Mouse (Mus musculus) natural killer cell, adult 2 months (primary cell): ENCODE measurements around the gene Lrp4.

Experiments
- DNase-seq, 2 experiments: peaks; one replicate each; pipeline ENCODE4 v3.0.0; 2022; ENCODE audit warnings: low spot score in 2 of 2

Gene Lrp4

GRCm38 (mm10) chr2:91453231-91454075, 3.9 kb upstream of the Lrp4 start:
- no peak for DNase-seq

DNA sequence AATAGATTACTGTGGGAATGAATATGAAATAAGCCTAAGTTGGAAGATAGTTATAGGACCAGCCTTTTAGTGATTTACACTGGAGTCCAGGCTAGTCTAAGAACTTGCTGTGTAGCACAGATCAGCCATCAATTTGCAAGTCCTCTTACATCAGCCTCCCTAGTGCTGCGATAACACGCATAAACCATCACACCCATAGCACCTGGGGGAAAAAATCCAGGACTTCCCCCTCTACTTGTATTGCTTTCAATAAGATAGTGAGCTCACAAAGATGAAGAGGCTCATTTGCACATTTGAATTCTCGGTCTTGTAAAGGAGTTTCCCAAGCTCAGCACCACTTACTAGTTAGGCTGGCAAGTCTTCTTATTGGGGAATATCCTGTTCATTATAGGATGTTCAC, 2.9 kb upstream of the Lrp4 start:
- DNase-seq = no peak

GRCm38 (mm10) chr2:91455826-91456225, 1.5 kb upstream of the Lrp4 start:
- no peak for DNase-seq

DNA sequence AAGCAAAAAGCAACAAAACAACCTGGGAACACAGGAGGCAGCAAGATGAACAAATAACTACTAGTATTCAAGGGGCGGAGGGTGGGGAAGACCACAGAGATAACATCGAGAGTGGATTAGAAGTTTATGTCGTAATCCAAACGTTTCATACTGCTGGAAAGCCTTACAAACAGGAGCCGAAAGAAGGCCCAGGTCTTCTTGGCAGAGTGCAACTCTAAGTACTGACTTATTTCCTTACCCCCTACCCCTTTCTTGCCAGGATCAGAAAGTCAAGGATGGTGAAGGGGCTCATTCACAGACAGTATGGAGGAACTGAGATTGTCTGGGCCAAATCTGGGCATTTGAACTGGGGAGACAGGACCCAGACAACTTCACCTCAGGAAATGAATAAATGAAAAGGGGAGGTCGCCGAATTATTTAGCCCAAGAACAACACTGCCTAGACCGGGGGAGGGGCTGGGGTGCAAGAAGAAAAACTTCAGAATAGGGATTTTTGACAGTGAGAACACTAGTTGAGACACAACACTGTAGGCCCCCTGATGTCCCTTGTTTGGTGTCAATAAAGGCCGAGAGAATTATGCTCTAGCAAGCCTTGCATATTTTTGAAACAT, 715 bp upstream of the Lrp4 start:
- no peak for DNase-seq

- DNase-seq = no peak
Observed at GRCm38 (mm10) chr2:91457656-91458251, 443 bp downstream of the Lrp4 start.

DNA sequence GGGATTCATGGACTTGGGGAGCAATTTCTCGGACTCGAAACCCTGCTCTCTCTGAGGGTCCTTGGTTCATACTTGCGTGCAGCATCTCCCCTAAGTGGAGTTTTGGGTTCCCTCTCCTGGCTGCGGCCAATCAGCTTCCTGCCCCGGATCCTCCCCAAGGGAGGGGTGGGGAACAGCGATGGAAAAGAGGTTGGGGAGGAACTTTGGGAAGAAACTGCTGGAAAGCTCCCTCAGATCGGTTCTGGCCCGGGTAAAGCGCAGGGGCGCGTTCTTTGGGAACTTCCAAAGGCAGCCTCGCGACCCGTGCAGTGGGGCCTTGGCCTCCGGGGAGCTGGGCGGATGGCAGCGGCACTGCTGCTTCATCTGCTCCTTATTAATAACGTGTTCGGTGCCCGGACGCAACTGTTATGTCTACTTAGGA, 951 bp downstream of the Lrp4 start:
- no peak for DNase-seq

- DNase-seq = no peak
Observed at GRCm38 (mm10) chr2:91458673-91459391, 1.5 kb downstream of the Lrp4 start.

DNA sequence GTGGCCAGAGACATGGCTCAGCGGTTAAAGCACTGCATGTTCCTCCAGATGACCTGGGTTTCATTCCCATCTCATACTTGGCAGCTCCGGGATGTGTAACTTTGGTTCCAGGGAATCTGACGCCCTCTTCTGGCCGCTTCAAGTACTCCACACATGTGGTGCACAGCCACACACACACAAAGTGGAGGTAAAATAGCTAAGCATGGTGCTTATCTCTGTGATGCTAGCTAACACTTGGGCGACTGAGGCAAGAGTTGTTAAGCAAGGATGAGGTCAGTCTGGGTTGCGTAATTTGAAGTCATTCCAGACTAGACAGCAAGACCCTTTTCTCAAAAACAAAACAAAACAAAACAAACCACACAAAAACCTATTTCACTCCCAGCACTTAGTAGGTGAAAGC, 2.8 kb downstream of the Lrp4 start:
- DNase-seq = no peak

DNA sequence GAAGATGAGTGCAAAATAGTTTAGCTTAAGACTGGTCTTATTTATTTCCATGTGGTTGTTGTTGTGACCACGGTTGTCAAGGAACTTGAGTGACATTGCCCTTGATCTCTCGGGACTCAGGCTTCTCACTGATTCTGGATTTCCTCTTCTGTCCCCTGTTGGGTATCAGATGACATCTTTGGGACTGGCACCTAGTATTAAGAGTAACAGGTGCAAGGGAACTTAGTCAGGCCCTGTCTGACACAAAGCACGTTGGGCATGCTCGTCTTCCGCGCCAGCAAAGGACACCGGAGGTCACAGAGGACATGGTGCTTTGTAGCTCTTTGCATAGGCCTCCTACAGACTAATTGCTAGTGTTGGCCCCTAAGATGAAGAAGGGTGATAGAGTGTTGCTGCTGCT, 3.5 kb downstream of the Lrp4 start:
- DNase-seq = no peak

- DNase-seq = no peak
Observed at GRCm38 (mm10) chr2:91461341-91461740, 4.0 kb downstream of the Lrp4 start.

DNA sequence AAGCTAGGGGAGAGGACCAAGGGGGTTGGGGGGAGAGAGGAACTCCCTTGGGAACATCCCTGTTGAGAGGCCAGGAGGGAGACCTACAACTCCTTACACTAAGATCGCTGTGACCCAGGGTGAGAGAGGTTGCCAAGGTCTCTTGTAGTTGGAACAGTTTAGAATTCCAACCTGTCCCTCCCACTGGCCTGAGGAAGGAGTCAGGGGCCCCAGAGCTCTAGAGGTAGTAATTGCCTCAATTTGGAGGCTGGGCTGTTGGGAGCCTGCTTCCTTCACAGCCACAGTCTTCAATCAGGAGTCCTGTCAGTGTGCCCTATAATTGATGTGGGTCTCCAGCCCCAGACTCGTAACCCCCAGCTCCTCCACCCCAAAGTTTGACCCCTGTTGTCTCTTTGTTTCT, 4.9 kb downstream of the Lrp4 start:
- no peak for DNase-seq

DNA sequence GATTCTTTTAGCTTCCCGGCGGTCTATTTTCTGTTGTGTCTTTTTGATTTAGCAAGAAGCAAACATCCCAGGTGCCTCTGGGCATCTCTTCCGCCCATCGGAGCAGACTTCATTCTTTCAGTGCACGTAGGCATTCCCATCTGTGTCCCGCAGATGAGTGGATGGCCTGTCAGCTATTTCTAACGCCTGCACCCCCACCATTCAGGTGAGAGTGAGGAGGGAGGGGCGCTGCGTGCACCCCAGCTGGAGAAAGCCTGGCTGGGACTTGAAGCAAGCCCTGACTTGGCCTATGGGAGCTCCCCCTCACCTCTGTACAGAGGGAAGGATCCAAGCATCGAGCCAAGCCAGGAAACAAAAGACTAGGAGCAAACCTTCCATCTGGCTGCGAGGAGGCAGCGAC, 5.4 kb downstream of the Lrp4 start:
- no peak for DNase-seq

DNA sequence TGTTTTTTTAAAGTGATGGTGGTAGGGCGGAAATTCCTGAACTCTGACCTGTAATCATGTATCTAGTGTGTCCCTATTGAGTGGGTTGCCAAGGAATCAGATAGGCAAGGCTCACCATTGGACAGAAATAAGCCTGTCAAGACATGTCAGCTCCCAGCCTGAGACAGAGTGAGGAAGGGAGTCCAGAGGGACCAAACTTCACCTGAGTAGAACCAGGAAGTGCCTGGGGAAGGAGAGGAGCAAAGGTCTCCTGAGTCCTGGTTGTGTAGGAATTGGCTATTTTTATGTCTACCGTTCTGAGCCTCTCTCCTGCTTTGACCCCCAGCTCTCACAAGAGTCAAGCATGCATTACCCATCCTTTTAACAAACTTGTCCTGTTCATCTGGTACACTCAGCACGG, 8.6 kb downstream of the Lrp4 start:
- DNase-seq = no peak

GRCm38 (mm10) chr2:91467613-91468012, 10.3 kb downstream of the Lrp4 start:
- DNase-seq = no peak

- no peak for DNase-seq
Observed at GRCm38 (mm10) chr2:91470055-91470647, 12.8 kb downstream of the Lrp4 start.

- DNase-seq = no peak
Observed at GRCm38 (mm10) chr2:91474358-91474757, 17.0 kb downstream of the Lrp4 start.

DNA sequence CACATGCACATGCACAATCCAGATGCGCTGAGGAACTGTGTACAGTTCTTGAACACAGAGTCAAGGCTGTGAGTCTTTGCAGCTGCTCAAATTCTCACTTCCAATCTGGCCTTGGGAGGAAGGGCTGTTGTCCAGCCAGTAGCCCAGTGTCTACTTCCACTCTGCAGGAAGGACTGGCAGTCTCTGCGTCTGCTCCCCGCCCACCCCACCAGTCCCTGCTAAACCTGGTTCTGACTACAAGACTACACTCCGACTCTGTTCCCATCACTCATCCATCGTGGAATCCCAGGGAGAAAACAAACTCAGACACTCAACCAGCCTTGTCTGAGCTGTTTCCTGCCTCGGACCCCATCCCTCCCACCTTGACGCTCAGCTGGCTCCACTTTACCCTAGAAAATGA, 18.5 kb downstream of the Lrp4 start:
- DNase-seq = no peak

DNA sequence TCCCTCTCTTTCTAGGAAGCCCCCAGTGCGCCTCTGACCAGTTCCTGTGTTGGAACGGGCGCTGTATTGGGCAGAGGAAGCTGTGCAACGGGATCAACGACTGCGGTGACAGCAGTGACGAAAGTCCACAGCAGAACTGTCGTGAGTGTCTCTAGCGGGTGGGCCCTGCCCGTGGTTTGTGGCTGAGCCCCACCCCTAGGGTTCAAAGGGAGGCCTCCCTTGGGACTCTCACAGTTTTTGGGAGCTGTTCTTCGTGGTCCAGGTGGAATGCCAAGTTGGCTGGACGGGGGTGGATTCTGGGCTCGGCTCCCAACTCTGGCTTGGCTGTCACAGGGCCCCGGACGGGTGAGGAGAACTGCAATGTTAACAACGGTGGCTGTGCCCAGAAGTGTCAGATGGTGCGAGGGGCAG, 18.9 kb downstream of the Lrp4 start:
- DNase-seq = no peak

- no peak for DNase-seq
Observed at GRCm38 (mm10) chr2:91476841-91477240, 19.5 kb downstream of the Lrp4 start.

- no peak for DNase-seq
Observed at GRCm38 (mm10) chr2:91480399-91480801, 23.1 kb downstream of the Lrp4 start.

GRCm38 (mm10) chr2:91480805-91481514, 23.6 kb downstream of the Lrp4 start:
- no peak for DNase-seq
